Mouse (Mus musculus) macrophage (primary cell): ENCODE measurements around the gene Olfr133. TPM values are rescaled to one million over a fixed set of nuclear protein-coding genes. Genes with fewer than 3 reads are reported as not detected.
"Not testable (repeated sequence)": the region's sequence is repeated elsewhere in the genome, so short reads cannot be mapped to it uniquely, and the experiment has no call there.

Source experiments
- H3K27ac ChIP-seq: fragments of 350-480 bp; formaldehyde crosslinking; 2 replicates; pipeline ENCODE4 v1.9.0; 2021
- H3K36me3 ChIP-seq: fragments of 350-480 bp; formaldehyde crosslinking; 2 replicates; pipeline ENCODE4 v1.9.0; 2021; ENCODE audit errors: inconsistent target
- H3K4me3 ChIP-seq: fragments of 350-480 bp; formaldehyde crosslinking; 2 replicates; pipeline ENCODE4 v1.9.0; 2021; ENCODE audit errors: inconsistent target
- H3K79me2 ChIP-seq: fragments of 350-480 bp; formaldehyde crosslinking; 2 replicates; pipeline ENCODE4 v1.9.0; 2021; ENCODE audit errors: inconsistent target
- WGBS: methylation state at CpG from one replicate; pipeline ENCODE4 v1.1.7; 2026; ENCODE audit warnings: inconsistent platforms; ENCODE audit not compliant: missing documents; 5-methylcytosine and 5-hydroxymethylcytosine counted together
- polyA plus RNA-seq: library from polyadenylated mRNA; stranded (reverse); fragments of 250-400 nt; gene quantifications from 3 replicates; pipeline ENCODE4 v1.2.4, GENCODE M21; 2018; ENCODE audit warnings: inconsistent platforms
- total RNA-seq, 78 experiments: library from RNA; depleted of rRNA; stranded (reverse); fragments of 250-400 nt; gene quantifications; 1 replicate in 9 of 78; 2 replicates in 24 of 78; 3 replicates in 43 of 78; 4 replicates in 2 of 78; pipeline ENCODE4 v1.2.4; 2018; ENCODE audit warnings: inconsistent platforms in 56 of 78

The Olfr133 gene
- not detected for total RNA-seq (2018; cell fraction: chromatin; rRNA removed)
- total RNA-seq (2018; cell fraction: cytosol; rRNA removed) = not detected
- total RNA-seq (2018; cell fraction: nucleus; rRNA removed) = not detected
- polyA plus RNA-seq = not detected in 3 replicates

DNA sequence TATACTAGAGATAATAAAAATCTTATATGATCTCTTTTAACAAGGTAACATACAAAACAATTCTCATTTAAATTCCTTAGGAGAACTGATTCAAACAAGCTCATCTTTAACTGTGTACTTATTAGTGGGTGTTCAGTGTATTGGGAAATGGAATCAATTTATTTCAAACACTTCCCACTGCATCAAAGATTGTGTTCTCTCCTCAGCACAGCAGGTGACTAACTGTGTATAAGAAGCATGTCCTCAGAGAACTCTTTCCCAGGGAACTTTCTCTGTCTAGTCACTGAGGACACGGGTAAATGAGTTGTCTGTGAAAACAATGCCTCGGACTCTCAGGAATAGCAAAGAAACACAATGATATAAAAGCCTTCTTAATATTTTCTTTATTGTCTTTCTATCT, at the start of gene Olfr133:
Gene Olfr133 (plus strand): TSS at position 301 of the 400 bp plus-strand sequence.
- no peak within 1 kb of the TSS for H3K4me3 ChIP-seq
- H3K27ac ChIP-seq = no peak within 1 kb of the TSS
- no peaks in the 10 kb centered on the region for H3K79me2 ChIP-seq
- WGBS = 77% methylated on average over 2 of the region's 2 CpGs
- no peaks in the 10 kb centered on the region for H3K36me3 ChIP-seq

DNA sequence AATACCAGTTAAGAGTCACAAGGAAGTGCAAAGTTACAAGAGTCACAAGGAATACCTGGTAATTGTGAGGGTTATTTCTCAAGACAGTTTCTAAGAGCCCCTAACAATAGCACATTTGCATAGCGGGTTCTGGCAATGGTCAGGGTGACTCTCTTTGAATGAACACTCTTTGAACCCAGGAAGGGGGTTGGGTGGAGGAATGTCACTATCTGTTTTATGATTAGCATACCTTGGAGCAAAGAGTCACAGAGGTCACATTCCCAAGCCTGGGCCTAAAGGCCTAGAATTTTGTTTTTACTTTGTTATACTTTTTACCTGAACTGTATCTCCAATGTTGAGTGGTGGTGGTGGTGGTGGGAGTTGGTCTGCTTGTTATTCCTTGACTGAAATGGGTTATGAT, 20.9 kb upstream of the Olfr133 start:
- not testable (repeated sequence) for H3K36me3 ChIP-seq, H3K27ac ChIP-seq, H3K4me3 ChIP-seq, H3K79me2 ChIP-seq
- 83% methylated on average over 1 of the region's 1 CpGs for WGBS

DNA sequence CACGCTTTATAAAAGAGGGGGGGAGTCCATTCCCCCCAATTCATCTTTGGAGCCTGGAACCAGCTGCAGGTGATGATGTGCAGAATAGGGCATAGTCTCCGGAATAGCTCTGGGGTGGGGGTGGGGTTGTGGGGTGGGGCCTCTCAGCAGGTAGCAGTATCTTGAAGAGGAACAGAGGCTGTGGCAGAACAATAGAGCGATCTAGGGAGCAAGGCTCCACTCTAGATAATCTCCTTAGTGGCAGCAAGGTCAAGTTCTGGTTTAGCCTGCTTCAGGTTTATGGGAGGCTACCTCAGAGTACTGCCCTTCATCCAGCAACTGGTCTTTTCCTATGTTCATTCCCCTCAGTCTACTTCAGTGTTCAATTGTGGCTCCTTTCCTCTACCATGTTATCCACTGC, 19.7 kb upstream of the Olfr133 start:
- WGBS = 86% methylated on average over 2 of the region's 3 CpGs
- H3K79me2 ChIP-seq, H3K36me3 ChIP-seq, H3K27ac ChIP-seq, H3K4me3 ChIP-seq: not testable (repeated sequence)

DNA sequence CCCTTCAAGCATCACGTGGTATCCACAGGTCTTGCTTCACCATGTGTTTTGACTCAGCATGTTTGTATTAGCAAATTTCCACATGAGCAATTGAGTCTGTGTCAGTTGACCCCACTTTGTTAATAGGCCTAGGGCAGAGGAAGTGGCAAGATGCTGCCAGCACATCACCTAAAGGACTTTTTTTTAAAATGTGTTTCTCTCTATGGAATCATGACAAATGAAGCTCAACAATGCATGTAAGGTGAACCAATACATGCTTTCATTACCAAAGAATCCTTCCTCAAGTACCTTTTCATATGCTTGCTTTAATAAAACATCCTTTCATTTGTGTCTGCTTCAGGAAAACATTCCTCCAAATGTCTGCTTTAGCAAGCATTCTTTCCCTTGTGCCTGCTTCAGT, 10.7 kb upstream of the Olfr133 start, which contains the start of gene Olfr132:
Gene Olfr132 (minus strand): TSS at position 101 of the 400 bp plus-strand sequence.
- no peaks in the 10 kb centered on the region for H3K36me3 ChIP-seq
- WGBS = 77% methylated on average over 1 of the region's 1 CpGs
- no peak within 1 kb of the TSS for H3K27ac ChIP-seq
- H3K79me2 ChIP-seq = no peaks in the 10 kb centered on the region
- no peak within 1 kb of the TSS for H3K4me3 ChIP-seq

DNA sequence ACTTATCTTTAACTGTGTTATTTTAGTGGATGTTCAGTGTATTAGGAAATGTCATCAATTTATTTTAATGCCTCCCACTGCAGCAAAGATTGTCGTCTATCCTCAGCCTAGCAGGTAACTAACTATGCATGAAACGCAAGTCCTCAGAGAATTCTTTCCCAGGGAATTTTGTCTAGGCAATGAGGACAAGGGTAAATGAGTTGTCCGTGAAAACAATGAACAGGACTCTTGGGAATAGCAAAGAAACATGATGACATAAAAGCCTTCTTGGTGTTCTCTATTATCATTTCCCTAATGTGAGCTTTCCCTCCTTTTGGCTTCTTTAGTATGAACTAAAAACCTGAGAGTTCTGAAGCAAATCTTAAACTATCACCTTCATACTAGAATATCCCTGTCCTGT, 26.0 kb downstream of the Olfr133 start, which contains the start of gene Olfr134:
Gene Olfr134 (plus strand): TSS at position 301 of the 400 bp plus-strand sequence.
- WGBS = 74% methylated on average over 3 of the region's 3 CpGs
- no peaks in the 10 kb centered on the region for H3K36me3 ChIP-seq
- no peak within 1 kb of the TSS for H3K27ac ChIP-seq
- no peak within 1 kb of the TSS for H3K4me3 ChIP-seq
- no peaks in the 10 kb centered on the region for H3K79me2 ChIP-seq

Other genes with a start within 250 kb of the Olfr133 start
- gene Olfr127, start 244.8 kb upstream of the Olfr133 start, polyA plus RNA-seq = not detected in 3 replicates
- not detected in 3 replicates for gene Olfr128, start 224.7 kb upstream of the Olfr133 start, polyA plus RNA-seq
- gene Olfr761, start 192.2 kb upstream of the Olfr133 start, polyA plus RNA-seq = not detected in 3 replicates
- not detected in 3 replicates for gene Olfr129, start 85.2 kb upstream of the Olfr133 start, polyA plus RNA-seq
- not detected in 3 replicates for gene Olfr130, start 81.4 kb upstream of the Olfr133 start, polyA plus RNA-seq
- not detected in 3 replicates for gene Olfr131, start 56.6 kb upstream of the Olfr133 start, polyA plus RNA-seq
- not detected in 3 replicates for gene Olfr132, start 10.8 kb upstream of the Olfr133 start, polyA plus RNA-seq
- not detected in 3 replicates for gene Olfr134, start 26.1 kb downstream of the Olfr133 start, polyA plus RNA-seq
- gene Olfr135, start 59.1 kb downstream of the Olfr133 start, polyA plus RNA-seq = not detected in 3 replicates
- not detected in 3 replicates for gene Olfr138, start 115.8 kb downstream of the Olfr133 start, polyA plus RNA-seq
- gene Olfr137, start 162.3 kb downstream of the Olfr133 start, polyA plus RNA-seq = not detected in 3 replicates
- gene Olfr136, start 184.6 kb downstream of the Olfr133 start, polyA plus RNA-seq = not detected in 3 replicates